Mouse (Mus musculus) neural tube, embryonic 13.5 days (tissue): ENCODE measurements around the gene Igfbp6. TPM values are rescaled to one million over a fixed set of nuclear protein-coding genes. Genes with fewer than 3 reads are reported as not detected.

Source experiments
- ATAC-seq: fragments of 200-750 bp; cut with Nextera tagmentation; 2 replicates; pipeline ENCODE4 v1.8.0; 2017; ENCODE audit warnings: low read depth, mild to moderate bottlenecking, moderate TSS enrichment, moderate library complexity
- H3K27ac ChIP-seq: fragments of 300-500 bp; sonication (generic); replicated peaks from 2 replicates; pipeline ENCODE4 v1.5.1; 2015; ENCODE audit warnings: moderate library complexity, mild to moderate bottlenecking, inconsistent platforms
- H3K27me3 ChIP-seq: fragments of 300-500 bp; sonication (generic); 2 replicates; pipeline ENCODE4 v1.6.1; 2015; ENCODE audit warnings: mild to moderate bottlenecking, inconsistent platforms
- H3K36me3 ChIP-seq: fragments of 300-500 bp; sonication (generic); 2 replicates; pipeline ENCODE4 v1.6.1; 2015; ENCODE audit warnings: mild to moderate bottlenecking, inconsistent platforms
- H3K4me1 ChIP-seq: fragments of 300-500 bp; sonication (generic); replicated peaks from 2 replicates; pipeline ENCODE4 v1.6.1; 2015; ENCODE audit warnings: inconsistent platforms
- H3K4me2 ChIP-seq: fragments of 300-500 bp; sonication (generic); 2 replicates; pipeline ENCODE4 v1.6.1; 2015; ENCODE audit warnings: inconsistent platforms, mild to moderate bottlenecking, moderate library complexity
- H3K4me3 ChIP-seq: fragments of 300-500 bp; sonication (generic); 2 replicates; pipeline ENCODE4 v1.5.1; 2015; ENCODE audit warnings: mild to moderate bottlenecking, inconsistent platforms
- H3K9ac ChIP-seq: fragments of 300-500 bp; sonication (generic); 2 replicates; pipeline ENCODE4 v1.6.1; 2015; ENCODE audit warnings: moderate library complexity, mild to moderate bottlenecking, inconsistent platforms
- H3K9me3 ChIP-seq: fragments of 300-500 bp; sonication (generic); 2 replicates; pipeline ENCODE4 v1.6.1; 2016; ENCODE audit warnings: inconsistent platforms
- WGBS: fragments of 180-500 bp; shearing (Covaris S2); methylation state at CpG from one replicate; pipeline ENCODE4 v1.1.7; 2015; 5-methylcytosine and 5-hydroxymethylcytosine counted together
- polyA plus RNA-seq: library from polyadenylated mRNA; unstranded; fragments of >200 nt; fragmentation: Nextera tagmentation; extraction: Ambion mirVana; gene quantifications from 2 replicates; pipeline ENCODE4 v1.2.1, GENCODE M21; 2015

Gene Igfbp6
- polyA plus RNA-seq = 0.36 and 1.2 TPM in 2 replicates

GRCm38 (mm10) chr15:102144274-102144711 lies at the start of gene Igfbp6:
Gene Igfbp6 (plus strand): TSS chr15:102144362.
- Histone ChIP-seq H3K4me3 (no peak within 1 kb of the TSS), H3K4me2 (peak within 1 kb of the TSS; percentile 37), H3K27ac (no peak within 1 kb of the TSS), H3K36me3 (no peaks in the 10 kb centered on the region), H3K9ac (peak within 1 kb of the TSS; percentile 34; the same call in 1 of the 2 replicates), H3K4me1 (peaks cover 8% of the 10 kb centered on the region), H3K9me3 (no peaks in the 10 kb centered on the region), H3K27me3 (peaks cover 45% of the 10 kb centered on the region)
- ATAC-seq = no peak
- WGBS = 4% methylated on average over 22 of the region's 22 CpGs

- Histone ChIP-seq H3K9me3 (no peaks in the 10 kb centered on the region), H3K27ac (no peak overlapping the region), H3K4me2 (no peak overlapping the region), H3K9ac (no peak overlapping the region), H3K27me3 (peaks cover 14% of the 10 kb centered on the region), H3K4me1 (peaks cover 27% of the 10 kb centered on the region), H3K4me3 (no peak overlapping the region), H3K36me3 (peaks cover 84% of the 10 kb centered on the region)
- 88% methylated on average over 16 of the region's 16 CpGs for WGBS
- no peak for ATAC-seq
Observed at GRCm38 (mm10) chr15:102094988-102095387, 49.2 kb upstream of the Igfbp6 start.

GRCm38 (mm10) chr15:102097147-102097915 lies 46.8 kb upstream of the Igfbp6 start:
- peaks cover 29% of the 10 kb centered on the region for H3K27me3 ChIP-seq
- peaks cover 61% of the 10 kb centered on the region for H3K36me3 ChIP-seq
- ATAC-seq = no peak
- no peak overlapping the region for H3K27ac ChIP-seq
- H3K4me3 ChIP-seq = no peak overlapping the region
- no peak overlapping the region for H3K4me2 ChIP-seq
- WGBS = 80% methylated on average over 8 of the region's 8 CpGs
- H3K9me3 ChIP-seq = no peaks in the 10 kb centered on the region
- H3K4me1 ChIP-seq = peaks cover 50% of the 10 kb centered on the region
- no peak overlapping the region for H3K9ac ChIP-seq

GRCm38 (mm10) chr15:102097991-102098555 lies 46.1 kb upstream of the Igfbp6 start:
- H3K9me3 ChIP-seq = no peaks in the 10 kb centered on the region
- peaks cover 37% of the 10 kb centered on the region for H3K27me3 ChIP-seq
- H3K27ac ChIP-seq = no peak overlapping the region
- WGBS = 31% methylated on average over 5 of the region's 5 CpGs
- ATAC-seq = no peak
- H3K4me1 ChIP-seq = peaks cover 58% of the 10 kb centered on the region
- peaks cover 53% of the 10 kb centered on the region for H3K36me3 ChIP-seq
- H3K9ac ChIP-seq = no peak overlapping the region
- peak overlapping the region; percentile 78; the same call in 1 of the 2 replicates for H3K4me2 ChIP-seq
- no peak overlapping the region for H3K4me3 ChIP-seq

- 44% methylated on average over 5 of the region's 5 CpGs for WGBS
- peak overlapping the region; percentile 22 for H3K9ac ChIP-seq
- peak overlapping the region; percentile 78 for H3K4me2 ChIP-seq
- peak overlapping the region; percentile 48 for H3K4me3 ChIP-seq
- H3K4me1 ChIP-seq = peaks cover 70% of the 10 kb centered on the region
- peaks cover 45% of the 10 kb centered on the region for H3K27me3 ChIP-seq
- no peak overlapping the region for H3K27ac ChIP-seq
- no peak for ATAC-seq
- peaks cover 41% of the 10 kb centered on the region for H3K36me3 ChIP-seq
- H3K9me3 ChIP-seq = no peaks in the 10 kb centered on the region
Observed at GRCm38 (mm10) chr15:102099260-102099659, 44.9 kb upstream of the Igfbp6 start.

GRCm38 (mm10) chr15:102099771-102100160 lies 44.4 kb upstream of the Igfbp6 start:
- Histone ChIP-seq H3K27ac (peak overlapping the region; percentile 84), H3K27me3 (peaks cover 49% of the 10 kb centered on the region), H3K4me3 (peak overlapping the region; percentile 48), H3K36me3 (peaks cover 36% of the 10 kb centered on the region), H3K9ac (peak overlapping the region; percentile 71), H3K9me3 (no peaks in the 10 kb centered on the region), H3K4me1 (peaks cover 70% of the 10 kb centered on the region), H3K4me2 (peak overlapping the region; percentile 78)
- 26% methylated on average over 8 of the region's 8 CpGs for WGBS
- ATAC-seq = no peak

GRCm38 (mm10) chr15:102100161-102100981 lies 43.8 kb upstream of the Igfbp6 start, which contains the start of gene Tns2:
Gene Tns2 (plus strand): TSS chr15:102100413.
- WGBS = 1% methylated on average over 52 of the region's 82 CpGs
- H3K4me3 ChIP-seq = peak within 1 kb of the TSS; percentile 48
- H3K4me1 ChIP-seq = peaks cover 74% of the 10 kb centered on the region
- peak within 1 kb of the TSS; percentile 71 for H3K9ac ChIP-seq
- H3K9me3 ChIP-seq = no peaks in the 10 kb centered on the region
- peak within 1 kb of the TSS; percentile 78 for H3K4me2 ChIP-seq
- H3K27me3 ChIP-seq = peaks cover 54% of the 10 kb centered on the region
- H3K36me3 ChIP-seq = peaks cover 30% of the 10 kb centered on the region
- peak; percentile 44 for ATAC-seq
- H3K27ac ChIP-seq = peak within 1 kb of the TSS; percentile 84

- H3K27ac ChIP-seq = peak overlapping the region; percentile 84
- WGBS = 29% methylated on average over 10 of the region's 10 CpGs
- peaks cover 62% of the 10 kb centered on the region for H3K27me3 ChIP-seq
- H3K4me3 ChIP-seq = peak overlapping the region; percentile 48
- peak overlapping the region; percentile 78 for H3K4me2 ChIP-seq
- peaks cover 23% of the 10 kb centered on the region for H3K36me3 ChIP-seq
- H3K9me3 ChIP-seq = no peaks in the 10 kb centered on the region
- peak overlapping the region; percentile 71; the same call in 1 of the 2 replicates for H3K9ac ChIP-seq
- peaks cover 82% of the 10 kb centered on the region for H3K4me1 ChIP-seq
- ATAC-seq = no peak
Observed at GRCm38 (mm10) chr15:102100996-102101671, 43.0 kb upstream of the Igfbp6 start.

GRCm38 (mm10) chr15:102101672-102102541 lies 42.3 kb upstream of the Igfbp6 start:
- H3K27ac ChIP-seq = peak overlapping the region; percentile 84
- peak overlapping the region; percentile 78 for H3K4me2 ChIP-seq
- peak overlapping the region; percentile 48 for H3K4me3 ChIP-seq
- WGBS = 26% methylated on average over 11 of the region's 11 CpGs
- no peaks in the 10 kb centered on the region for H3K9me3 ChIP-seq
- 0 out of 2 replicates have a peak overlapping the region, but pooled peaks have one; percentile 68 for H3K9ac ChIP-seq
- H3K4me1 ChIP-seq = peaks cover 90% of the 10 kb centered on the region
- no peak for ATAC-seq
- H3K27me3 ChIP-seq = peaks cover 69% of the 10 kb centered on the region
- H3K36me3 ChIP-seq = peaks cover 16% of the 10 kb centered on the region

- H3K27me3 ChIP-seq = peaks cover 77% of the 10 kb centered on the region
- H3K9ac ChIP-seq = peak overlapping the region; percentile 68
- peaks cover 9% of the 10 kb centered on the region for H3K36me3 ChIP-seq
- H3K9me3 ChIP-seq = no peaks in the 10 kb centered on the region
- H3K27ac ChIP-seq = peak overlapping the region; percentile 84
- peaks cover 91% of the 10 kb centered on the region for H3K4me1 ChIP-seq
- H3K4me3 ChIP-seq = peak overlapping the region; percentile 48
- ATAC-seq = no peak
- H3K4me2 ChIP-seq = peak overlapping the region; percentile 78
- WGBS = 23% methylated on average over 6 of the region's 6 CpGs
Observed at GRCm38 (mm10) chr15:102102548-102103121, 41.5 kb upstream of the Igfbp6 start.
